Mouse (Mus musculus) intestine, embryonic 14.5 days (tissue): ENCODE results near the gene Smap1. TPM values are rescaled to one million over a fixed set of nuclear protein-coding genes. Genes with fewer than 3 reads are reported as not detected.

Source experiments
- ATAC-seq: fragments of 200-750 bp; cut with Nextera tagmentation; replicated peaks from 2 replicates; pipeline ENCODE4 v1.8.0; 2017; ENCODE audit warnings: low read depth, moderate number of reproducible peaks, moderate TSS enrichment, moderate library complexity; ENCODE audit not compliant: low FRiP score, low TSS enrichment
- DNase-seq: peaks from one replicate; pipeline ENCODE4 v3.0.0-alpha.2; 2018; ENCODE audit warnings: low spot score
- H3K27ac ChIP-seq: fragments of 300-500 bp; sonication (generic); 2 replicates; pipeline ENCODE4 v1.5.1; 2014; ENCODE audit warnings: low read depth, mild to moderate bottlenecking, control low read depth
- H3K27me3 ChIP-seq: fragments of 300-500 bp; sonication (generic); replicated peaks from 2 replicates; pipeline ENCODE4 v1.6.1; 2014; ENCODE audit warnings: low read length, control low read depth; ENCODE audit not compliant: control insufficient read depth, insufficient read depth
- H3K36me3 ChIP-seq: fragments of 300-500 bp; sonication (generic); 2 replicates; pipeline ENCODE4 v1.6.1; 2014; ENCODE audit warnings: low read length, control low read depth; ENCODE audit not compliant: control insufficient read depth, insufficient read depth
- H3K4me1 ChIP-seq: fragments of 300-500 bp; sonication (generic); replicated peaks from 2 replicates; pipeline ENCODE4 v1.6.1; 2014; ENCODE audit warnings: low read length, control low read depth, mixed read lengths; ENCODE audit not compliant: control insufficient read depth, insufficient read depth
- H3K4me2 ChIP-seq: fragments of 300-500 bp; sonication (generic); 2 replicates; pipeline ENCODE4 v1.6.1; 2014; ENCODE audit warnings: low read length
- H3K4me3 ChIP-seq: fragments of 300-500 bp; sonication (generic); 2 replicates; pipeline ENCODE4 v1.5.1; 2014; ENCODE audit warnings: low read depth, low read length, control low read depth, mixed read lengths
- H3K9ac ChIP-seq: fragments of 300-500 bp; sonication (generic); 2 replicates; pipeline ENCODE4 v1.6.1; 2014; ENCODE audit warnings: mild to moderate bottlenecking, low read length
- H3K9me3 ChIP-seq: fragments of 300-500 bp; sonication (generic); 2 replicates; pipeline ENCODE4 v1.6.1; 2016; ENCODE audit warnings: low read length, control low read depth; ENCODE audit not compliant: control insufficient read depth
- WGBS: fragments of 180-500 bp; shearing (Covaris S2); extraction: QIAGEN DNeasy Blood & Tissue Kit; methylation state at CpG from one replicate; pipeline ENCODE4 v1.1.7; 2014; 5-methylcytosine and 5-hydroxymethylcytosine counted together
- polyA plus RNA-seq: library from polyadenylated mRNA; unstranded; fragments of >200 nt; fragmentation: Nextera tagmentation; extraction: Ambion mirVana; gene quantifications from 2 replicates; pipeline ENCODE4 v1.2.1, GENCODE M21; 2014

Gene Smap1
- polyA plus RNA-seq, 1 experiment from 2014 or later = 45.6 TPM

GRCm38 (mm10) chr1:23865566-23865965 lies 56.6 kb downstream of the Smap1 start:
- Histone ChIP-seq H3K9ac (no peak overlapping the region), H3K4me2 (no peak overlapping the region), H3K9me3 (no peaks in the 10 kb centered on the region), H3K36me3 (0 out of 2 replicates have a peak, but pooled peaks cover 7% of the 10 kb centered on the region), H3K27me3 (no peaks in the 10 kb centered on the region), H3K27ac (no peak overlapping the region), H3K4me3 (no peak overlapping the region), H3K4me1 (no peaks in the 10 kb centered on the region)
- no peak for ATAC-seq
- DNase-seq = no peak
- WGBS = 91% methylated on average over 7 of the region's 7 CpGs

GRCm38 (mm10) chr1:23860944-23861343 lies 61.2 kb downstream of the Smap1 start:
- Histone ChIP-seq H3K27me3 (no peaks in the 10 kb centered on the region), H3K4me1 (no peaks in the 10 kb centered on the region), H3K4me2 (no peak overlapping the region), H3K4me3 (no peak overlapping the region), H3K27ac (no peak overlapping the region), H3K36me3 (peaks cover 28% of the 10 kb centered on the region), H3K9me3 (no peaks in the 10 kb centered on the region), H3K9ac (no peak overlapping the region)
- WGBS = 82% methylated on average over 2 of the region's 2 CpGs
- DNase-seq (no peak), ATAC-seq (no peak)

- H3K36me3 ChIP-seq = peaks cover 41% of the 10 kb centered on the region
- H3K4me3 ChIP-seq = no peak overlapping the region
- no peak overlapping the region for H3K4me2 ChIP-seq
- no peak overlapping the region for H3K27ac ChIP-seq
- WGBS = 73% methylated on average over 3 of the region's 3 CpGs
- no peaks in the 10 kb centered on the region for H3K27me3 ChIP-seq
- H3K9me3 ChIP-seq = no peaks in the 10 kb centered on the region
- no peak overlapping the region for H3K9ac ChIP-seq
- ATAC-seq (no peak), DNase-seq (no peak)
- no peaks in the 10 kb centered on the region for H3K4me1 ChIP-seq
Observed at GRCm38 (mm10) chr1:23855623-23856022, 66.5 kb downstream of the Smap1 start.

- no peak overlapping the region for H3K27ac ChIP-seq
- ATAC-seq (no peak; the same call in 1 of the 2 replicates), DNase-seq (no peak)
- H3K4me3 ChIP-seq = no peak overlapping the region
- H3K36me3 ChIP-seq = peaks cover 43% of the 10 kb centered on the region
- H3K4me2 ChIP-seq = no peak overlapping the region
- H3K27me3 ChIP-seq = no peaks in the 10 kb centered on the region
- WGBS = 48% methylated on average over 10 of the region's 10 CpGs
- no peaks in the 10 kb centered on the region for H3K4me1 ChIP-seq
- H3K9me3 ChIP-seq = no peaks in the 10 kb centered on the region
- no peak overlapping the region for H3K9ac ChIP-seq
Observed at GRCm38 (mm10) chr1:23846044-23846680, 76.0 kb downstream of the Smap1 start.

- H3K9me3 ChIP-seq = no peaks in the 10 kb centered on the region
- no peaks in the 10 kb centered on the region for H3K4me1 ChIP-seq
- H3K27me3 ChIP-seq = no peaks in the 10 kb centered on the region
- no peak for DNase-seq
- no peak overlapping the region for H3K4me3 ChIP-seq
- no peak overlapping the region for H3K9ac ChIP-seq
- peaks cover 43% of the 10 kb centered on the region for H3K36me3 ChIP-seq
- ATAC-seq = no peak
- H3K27ac ChIP-seq = no peak overlapping the region
- no peak overlapping the region for H3K4me2 ChIP-seq
- 96% methylated on average over 10 of the region's 10 CpGs for WGBS
Observed at GRCm38 (mm10) chr1:23845007-23845406, 77.1 kb downstream of the Smap1 start.

- no peak overlapping the region for H3K4me3 ChIP-seq
- DNase-seq (no peak), ATAC-seq (no peak)
- H3K4me2 ChIP-seq = no peak overlapping the region
- H3K27me3 ChIP-seq = no peaks in the 10 kb centered on the region
- WGBS = 81% methylated on average over 7 of the region's 7 CpGs
- no peaks in the 10 kb centered on the region for H3K4me1 ChIP-seq
- H3K36me3 ChIP-seq = peaks cover 39% of the 10 kb centered on the region
- H3K27ac ChIP-seq = no peak overlapping the region
- H3K9ac ChIP-seq = no peak overlapping the region
- H3K9me3 ChIP-seq = no peaks in the 10 kb centered on the region
Observed at GRCm38 (mm10) chr1:23843790-23844189, 78.3 kb downstream of the Smap1 start.

- Histone ChIP-seq H3K9ac (no peak overlapping the region), H3K9me3 (no peaks in the 10 kb centered on the region), H3K4me3 (no peak overlapping the region), H3K4me1 (no peaks in the 10 kb centered on the region), H3K27me3 (no peaks in the 10 kb centered on the region), H3K27ac (no peak overlapping the region), H3K36me3 (peaks cover 29% of the 10 kb centered on the region), H3K4me2 (no peak overlapping the region)
- no peak for ATAC-seq
- no peak for DNase-seq
- 66% methylated on average over 3 of the region's 3 CpGs for WGBS
Observed at GRCm38 (mm10) chr1:23842629-23843028, 79.5 kb downstream of the Smap1 start.

- Histone ChIP-seq H3K36me3 (peaks cover 22% of the 10 kb centered on the region; the same call in 1 of the 2 replicates), H3K27me3 (no peaks in the 10 kb centered on the region), H3K9me3 (no peaks in the 10 kb centered on the region), H3K9ac (no peak overlapping the region), H3K4me2 (no peak overlapping the region), H3K4me3 (no peak overlapping the region), H3K27ac (no peak overlapping the region), H3K4me1 (no peaks in the 10 kb centered on the region)
- ATAC-seq (no peak), DNase-seq (no peak)
Observed at GRCm38 (mm10) chr1:23840924-23841323, 81.2 kb downstream of the Smap1 start.

- Histone ChIP-seq H3K27ac (no peak overlapping the region), H3K9ac (no peak overlapping the region), H3K4me2 (no peak overlapping the region), H3K4me1 (no peaks in the 10 kb centered on the region), H3K27me3 (no peaks in the 10 kb centered on the region), H3K9me3 (no peaks in the 10 kb centered on the region), H3K4me3 (no peak overlapping the region), H3K36me3 (no peaks in the 10 kb centered on the region; the same call in 1 of the 2 replicates)
- ATAC-seq (no peak), DNase-seq (no peak)
- WGBS = 85% methylated on average over 4 of the region's 4 CpGs
Observed at GRCm38 (mm10) chr1:23836630-23837029, 85.5 kb downstream of the Smap1 start.
